Mouse (Mus musculus) hindbrain, embryonic 13.5 days (tissue): ENCODE measurements around the gene Calhm6. TPM values are rescaled to one million over a fixed set of nuclear protein-coding genes. Genes with fewer than 3 reads are reported as not detected.

ENCODE experiments used
- ATAC-seq: fragments of 200-750 bp; cut with Nextera tagmentation; 2 replicates; pipeline ENCODE4 v1.8.0; 2017; ENCODE audit warnings: moderate TSS enrichment; ENCODE audit not compliant: low FRiP score
- H3K27ac ChIP-seq: fragments of 300-500 bp; sonication (generic); 2 replicates; pipeline ENCODE4 v1.5.1; 2015; ENCODE audit warnings: inconsistent platforms, mild to moderate bottlenecking, moderate library complexity
- H3K27me3 ChIP-seq: fragments of 300-500 bp; sonication (generic); 2 replicates; pipeline ENCODE4 v1.6.1; 2015; ENCODE audit warnings: mild to moderate bottlenecking, inconsistent platforms
- H3K36me3 ChIP-seq: fragments of 300-500 bp; sonication (generic); 2 replicates; pipeline ENCODE4 v1.6.1; 2015; ENCODE audit warnings: mild to moderate bottlenecking, inconsistent platforms
- H3K4me1 ChIP-seq: fragments of 300-500 bp; sonication (generic); replicated peaks from 2 replicates; pipeline ENCODE4 v1.6.1; 2015; ENCODE audit warnings: inconsistent platforms
- H3K4me2 ChIP-seq: fragments of 300-500 bp; sonication (generic); 2 replicates; pipeline ENCODE4 v1.6.1; 2015; ENCODE audit warnings: inconsistent platforms, mild to moderate bottlenecking, moderate library complexity
- H3K4me3 ChIP-seq: fragments of 300-500 bp; sonication (generic); 2 replicates; pipeline ENCODE4 v1.5.1; 2015; ENCODE audit warnings: mild to moderate bottlenecking, inconsistent platforms
- H3K9ac ChIP-seq: fragments of 300-500 bp; sonication (generic); 2 replicates; pipeline ENCODE4 v1.6.1; 2015; ENCODE audit warnings: mild to moderate bottlenecking, inconsistent platforms
- H3K9me3 ChIP-seq: fragments of 300-500 bp; sonication (generic); 2 replicates; pipeline ENCODE4 v1.6.1; 2016; ENCODE audit warnings: inconsistent platforms
- WGBS: fragments of 180-500 bp; shearing (Covaris S2); methylation state at CpG from one replicate; pipeline ENCODE4 v1.1.7; 2015; 5-methylcytosine and 5-hydroxymethylcytosine counted together
- polyA plus RNA-seq: library from polyadenylated mRNA; unstranded; fragments of >200 nt; fragmentation: Nextera tagmentation; extraction: Ambion mirVana; gene quantifications from 2 replicates; pipeline ENCODE4 v1.2.1, GENCODE M21; 2015

Gene Calhm6
- 0.16 and 0.78 TPM in 2 replicates for polyA plus RNA-seq

DNA sequence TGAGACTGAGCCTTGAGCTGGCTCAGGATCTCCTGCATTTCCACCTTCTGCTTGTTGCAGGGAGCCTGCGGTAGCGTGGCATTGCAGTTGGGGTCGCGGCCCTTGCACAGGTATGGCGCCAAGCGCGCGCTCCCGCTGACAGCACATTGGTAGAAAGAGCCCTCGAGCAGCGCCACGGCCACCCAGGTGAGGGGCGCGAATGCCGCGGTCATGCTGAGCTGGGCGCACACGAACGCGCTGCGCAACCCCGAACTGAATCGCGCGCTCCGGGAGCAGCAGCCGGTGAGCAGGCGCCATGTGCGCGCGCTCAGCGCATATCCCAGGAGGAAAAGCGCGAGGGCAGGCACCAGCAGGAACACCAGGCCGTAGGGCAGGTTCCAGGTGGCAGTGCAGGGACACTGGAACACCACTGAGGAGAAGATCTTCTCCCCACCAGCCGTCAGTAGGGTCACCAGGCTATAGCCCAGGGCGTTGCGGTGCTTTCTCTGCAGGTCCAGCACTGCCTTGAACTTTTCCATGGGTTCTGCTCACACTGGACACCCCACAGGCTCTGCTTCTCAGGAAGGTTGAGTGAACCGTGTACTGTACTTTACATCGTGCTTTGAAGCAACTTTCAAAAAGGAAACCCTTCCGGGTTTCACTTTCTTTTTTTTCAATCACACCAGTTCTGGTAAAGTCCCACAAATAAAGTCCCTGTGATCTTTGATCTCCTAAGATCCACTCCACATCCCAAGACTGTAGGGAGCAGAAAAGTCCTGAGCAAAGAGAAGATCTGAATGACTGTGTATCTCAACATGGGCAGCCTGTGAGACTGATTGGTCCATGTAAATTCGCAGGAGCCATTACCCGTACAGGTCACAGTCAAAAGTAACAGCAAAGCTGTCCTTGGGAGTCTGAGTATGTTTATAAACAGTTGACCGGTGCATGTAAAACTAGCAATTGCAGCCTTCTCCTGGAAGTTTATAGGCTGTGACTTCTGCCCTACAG, at the start of gene Calhm6:
Gene Calhm6, minus strand, starts transcription at position 593 of the 987 bp plus-strand sequence.
- H3K4me1 ChIP-seq: peaks cover 8% of the 10 kb centered on the region; the same call in 1 of the 2 replicates
- peak; percentile 88 for ATAC-seq
- peak within 1 kb of the TSS; percentile 77 for H3K4me2 ChIP-seq
- H3K9ac ChIP-seq: peak within 1 kb of the TSS; percentile 77
- H3K27ac ChIP-seq: no peak within 1 kb of the TSS
- H3K36me3 ChIP-seq: no peaks in the 10 kb centered on the region
- 0 out of 2 replicates have a peak, but pooled peaks cover 2% of the 10 kb centered on the region for H3K27me3 ChIP-seq
- H3K4me3 ChIP-seq: peak within 1 kb of the TSS; percentile 56
- no peaks in the 10 kb centered on the region for H3K9me3 ChIP-seq
- 19% methylated on average over 44 of the region's 44 CpGs for WGBS

DNA sequence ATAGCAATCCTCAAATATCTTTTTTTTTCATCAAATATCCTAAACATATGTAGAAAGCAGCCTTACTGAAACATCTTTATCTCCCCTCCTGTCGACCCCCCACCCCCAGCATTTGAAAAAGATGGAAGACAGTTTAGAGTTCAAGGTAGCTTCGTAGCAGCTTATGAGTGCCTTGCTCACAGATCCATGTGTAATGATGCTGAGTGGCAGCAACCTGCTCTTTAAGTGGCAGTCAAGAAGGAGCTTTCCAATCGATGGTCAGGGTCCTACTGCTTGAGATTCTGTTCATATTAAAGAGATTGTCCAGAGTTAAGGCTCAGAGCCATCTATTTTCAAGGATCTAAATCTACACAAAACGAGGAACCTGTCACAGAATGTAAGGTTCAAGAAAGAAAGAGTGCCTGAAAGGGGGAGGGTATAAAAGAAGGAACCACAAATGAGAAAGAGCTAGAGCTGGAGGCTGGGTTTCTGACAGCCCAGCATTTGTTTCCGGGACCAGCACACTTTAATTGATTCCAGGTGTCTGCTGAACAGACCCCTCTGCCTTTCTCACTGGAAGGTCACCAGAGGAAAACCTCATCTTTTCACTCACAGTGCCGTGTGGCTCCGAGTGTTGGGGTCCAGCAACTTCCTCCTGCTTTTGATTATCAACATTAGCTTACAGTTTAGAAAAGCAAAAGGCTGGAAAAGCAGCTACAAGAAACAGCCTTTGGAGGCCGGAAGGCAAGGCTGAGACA, 48.3 kb upstream of the Calhm6 start:
- ATAC-seq: no peak
- H3K4me2 ChIP-seq: no peak overlapping the region
- no peaks in the 10 kb centered on the region for H3K27me3 ChIP-seq
- H3K9ac ChIP-seq: no peak overlapping the region
- no peak overlapping the region for H3K4me3 ChIP-seq
- no peaks in the 10 kb centered on the region for H3K36me3 ChIP-seq
- H3K9me3 ChIP-seq: no peaks in the 10 kb centered on the region
- whole genome bisulfite sequencing: 70% methylated on average over 8 of the region's 8 CpGs
- no peaks in the 10 kb centered on the region for H3K4me1 ChIP-seq
- H3K27ac ChIP-seq: no peak overlapping the region

DNA sequence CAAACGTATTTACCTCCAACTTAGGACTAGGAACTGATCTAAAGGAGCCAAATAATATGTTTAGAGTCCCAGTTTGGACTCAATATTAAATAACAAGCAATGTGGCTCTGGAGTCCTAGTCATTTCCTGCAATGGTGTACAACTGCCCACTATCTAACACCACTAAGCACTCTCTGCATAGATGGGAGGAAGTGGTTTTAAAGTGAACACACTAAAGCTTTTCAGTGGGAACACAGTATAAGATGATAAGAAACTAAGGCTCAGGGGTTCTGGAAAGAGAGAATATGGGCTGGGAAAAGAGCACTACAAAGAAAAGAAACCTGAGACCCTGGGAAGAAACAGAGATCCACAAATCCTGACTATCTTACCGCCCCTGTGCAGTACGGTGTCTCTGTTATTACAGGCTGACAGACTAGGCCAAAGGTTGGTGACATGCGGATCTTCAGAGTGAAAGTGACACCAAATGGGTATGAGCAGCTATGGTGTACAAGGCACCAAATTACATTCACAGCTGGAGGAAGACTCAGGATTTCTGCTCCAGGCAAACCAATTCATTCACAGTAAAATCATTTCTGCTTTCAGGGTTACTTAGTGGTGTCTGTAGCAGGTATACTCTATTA, 45.0 kb upstream of the Calhm6 start:
- WGBS: 79% methylated on average over 4 of the region's 4 CpGs
- no peak for ATAC-seq
- no peak overlapping the region for H3K9ac ChIP-seq
- H3K36me3 ChIP-seq: no peaks in the 10 kb centered on the region
- H3K27me3 ChIP-seq: no peaks in the 10 kb centered on the region
- H3K27ac ChIP-seq: no peak overlapping the region
- H3K4me1 ChIP-seq: no peaks in the 10 kb centered on the region
- H3K4me3 ChIP-seq: no peak overlapping the region
- no peak overlapping the region for H3K4me2 ChIP-seq
- no peaks in the 10 kb centered on the region for H3K9me3 ChIP-seq

DNA sequence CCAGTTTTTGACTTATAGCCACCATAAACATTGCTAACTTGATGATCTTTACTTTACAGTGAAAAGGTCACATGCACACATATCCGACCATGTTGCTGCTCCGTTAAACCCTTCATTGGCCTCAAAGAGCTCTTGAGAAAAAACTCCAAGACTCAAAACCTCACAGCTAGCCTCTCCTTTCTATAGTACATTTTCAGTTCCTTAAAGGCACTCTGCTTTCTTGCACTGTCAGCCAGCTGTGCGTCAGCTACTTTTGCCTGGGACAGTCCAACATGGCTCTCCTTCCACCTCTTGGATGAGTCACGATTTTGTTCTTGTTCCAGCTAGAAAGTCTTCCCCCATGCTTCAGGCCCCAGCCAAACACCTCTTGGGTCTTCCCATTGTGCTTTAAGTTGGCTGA, 43.9 kb upstream of the Calhm6 start:
- WGBS: 92% methylated on average over 4 of the region's 4 CpGs

DNA sequence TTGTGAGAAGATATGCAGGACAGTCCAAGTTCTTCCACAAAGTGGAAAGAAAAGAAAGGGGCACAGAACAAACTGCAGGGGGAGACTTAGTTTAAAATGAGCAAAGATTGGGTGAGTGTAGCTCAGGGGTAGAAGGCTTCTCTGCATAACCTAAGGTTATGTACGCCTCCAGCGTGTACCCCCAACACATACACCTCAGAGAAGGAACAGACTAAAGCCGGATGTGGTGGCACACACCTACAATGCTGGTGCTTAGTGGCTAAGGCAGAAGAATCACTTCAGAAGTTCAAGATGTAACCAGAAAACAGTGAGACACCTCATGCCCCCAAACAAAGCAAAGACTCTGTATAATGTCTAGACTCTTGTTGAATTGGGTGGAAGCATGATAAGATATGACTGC, 43.4 kb upstream of the Calhm6 start:
- 94% methylated on average over 3 of the region's 3 CpGs for WGBS
- H3K9me3 ChIP-seq: no peaks in the 10 kb centered on the region
- H3K9ac ChIP-seq: no peak overlapping the region
- ATAC-seq: no peak
- H3K4me2 ChIP-seq: no peak overlapping the region
- H3K4me3 ChIP-seq: no peak overlapping the region
- H3K4me1 ChIP-seq: no peaks in the 10 kb centered on the region
- no peaks in the 10 kb centered on the region for H3K36me3 ChIP-seq
- H3K27me3 ChIP-seq: no peaks in the 10 kb centered on the region
- H3K27ac ChIP-seq: no peak overlapping the region

More for the DNA sequence above, 43.9 kb upstream of the Calhm6 start:
- Histone ChIP-seq H3K27ac (no peak overlapping the region), H3K36me3 (no peaks in the 10 kb centered on the region), H3K4me3 (no peak overlapping the region), H3K9ac (no peak overlapping the region), H3K9me3 (no peaks in the 10 kb centered on the region), H3K4me1 (no peaks in the 10 kb centered on the region), H3K4me2 (no peak overlapping the region), H3K27me3 (no peaks in the 10 kb centered on the region)
- ATAC-seq: no peak

DNA sequence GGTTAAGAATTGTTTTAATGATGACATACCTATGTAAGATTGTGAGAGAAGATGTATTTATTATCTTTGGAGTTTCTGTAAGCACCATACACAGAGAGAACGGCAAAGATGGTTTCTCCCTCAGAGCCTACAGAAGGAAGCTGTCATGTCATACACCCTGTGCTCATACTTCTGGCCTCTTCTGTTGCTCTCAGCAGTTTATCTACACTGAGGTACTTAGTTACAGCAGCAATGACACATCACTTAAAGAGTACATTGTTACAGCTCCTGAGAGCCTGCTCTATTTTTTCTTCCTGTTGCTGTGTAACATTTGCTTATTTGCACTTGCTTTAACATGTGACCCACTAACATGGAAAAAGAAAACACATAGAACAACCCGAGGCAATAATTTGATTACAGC, 39.2 kb upstream of the Calhm6 start:
- ATAC-seq: no peak
- Histone ChIP-seq H3K4me2 (no peak overlapping the region), H3K4me3 (no peak overlapping the region), H3K4me1 (no peaks in the 10 kb centered on the region), H3K27me3 (no peaks in the 10 kb centered on the region), H3K27ac (no peak overlapping the region), H3K9me3 (no peaks in the 10 kb centered on the region), H3K36me3 (no peaks in the 10 kb centered on the region), H3K9ac (no peak overlapping the region)
- WGBS: 89% methylated on average over 2 of the region's 2 CpGs

DNA sequence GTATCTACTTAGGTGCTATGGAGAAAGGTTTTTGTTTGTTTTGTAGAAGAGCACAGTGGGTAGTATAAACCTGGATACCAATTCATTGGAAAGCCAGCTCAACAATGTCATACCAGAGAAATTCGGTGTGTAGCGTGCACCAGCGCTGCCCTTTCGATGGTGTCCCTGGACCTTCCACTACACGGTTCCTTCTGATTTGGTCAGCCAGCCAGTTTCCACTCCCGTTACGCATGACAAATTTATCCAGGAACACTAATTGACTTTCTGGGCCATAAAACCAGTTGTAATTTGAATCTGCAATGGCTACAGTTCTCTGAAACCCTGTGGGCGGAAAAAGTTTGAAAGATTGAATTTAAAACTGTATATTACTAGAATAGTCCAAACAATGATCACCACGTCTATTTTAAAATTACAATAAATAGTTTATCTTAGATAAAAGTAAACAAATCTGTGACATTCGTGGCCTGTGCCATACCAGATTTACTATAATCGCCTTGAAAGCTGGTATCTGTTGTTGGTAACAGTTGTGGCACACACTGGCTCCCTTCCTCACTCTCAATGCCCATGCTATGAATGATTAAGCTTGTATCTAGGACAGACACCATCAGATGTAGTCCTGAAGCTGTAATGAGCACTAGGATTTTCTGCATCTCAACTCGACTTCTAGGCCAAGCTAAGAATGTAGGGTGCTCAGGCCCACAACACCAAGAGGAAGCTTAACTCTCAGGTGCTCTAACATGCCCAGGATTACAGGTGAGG, 28.2 kb upstream of the Calhm6 start:
- no peaks in the 10 kb centered on the region for H3K9me3 ChIP-seq
- no peak overlapping the region for H3K9ac ChIP-seq
- H3K4me2 ChIP-seq: no peak overlapping the region
- no peaks in the 10 kb centered on the region for H3K4me1 ChIP-seq
- H3K36me3 ChIP-seq: peaks cover 7% of the 10 kb centered on the region
- no peaks in the 10 kb centered on the region for H3K27me3 ChIP-seq
- H3K27ac ChIP-seq: no peak overlapping the region
- 87% methylated on average over 12 of the region's 12 CpGs for WGBS
- no peak overlapping the region for H3K4me3 ChIP-seq
- ATAC-seq: no peak

DNA sequence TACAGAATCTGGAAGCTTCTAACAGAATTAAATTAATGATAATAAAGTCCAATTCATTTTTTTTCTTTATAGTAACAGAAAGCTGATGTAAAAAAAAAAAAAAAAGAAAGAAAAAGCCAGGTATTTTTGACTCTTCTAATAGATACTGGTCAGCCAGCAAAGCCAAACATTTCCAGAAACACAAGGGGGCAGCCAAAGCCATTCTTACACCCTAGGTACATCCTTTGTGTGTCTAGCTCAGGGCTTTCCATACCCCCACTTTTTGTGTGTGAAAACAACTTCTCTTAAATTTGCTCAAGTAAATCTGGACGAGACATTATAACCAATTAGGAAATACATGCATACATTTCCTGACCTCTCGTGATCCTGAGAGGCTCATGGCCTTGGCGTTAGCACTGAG, 24.0 kb upstream of the Calhm6 start:
- H3K9ac ChIP-seq: no peak overlapping the region
- no peaks in the 10 kb centered on the region for H3K4me1 ChIP-seq
- no peak overlapping the region for H3K27ac ChIP-seq
- H3K9me3 ChIP-seq: no peaks in the 10 kb centered on the region
- WGBS: 86% methylated on average over 3 of the region's 3 CpGs
- no peak overlapping the region for H3K4me3 ChIP-seq
- no peak for ATAC-seq
- H3K36me3 ChIP-seq: peaks cover 7% of the 10 kb centered on the region
- no peak overlapping the region for H3K4me2 ChIP-seq
- H3K27me3 ChIP-seq: no peaks in the 10 kb centered on the region

DNA sequence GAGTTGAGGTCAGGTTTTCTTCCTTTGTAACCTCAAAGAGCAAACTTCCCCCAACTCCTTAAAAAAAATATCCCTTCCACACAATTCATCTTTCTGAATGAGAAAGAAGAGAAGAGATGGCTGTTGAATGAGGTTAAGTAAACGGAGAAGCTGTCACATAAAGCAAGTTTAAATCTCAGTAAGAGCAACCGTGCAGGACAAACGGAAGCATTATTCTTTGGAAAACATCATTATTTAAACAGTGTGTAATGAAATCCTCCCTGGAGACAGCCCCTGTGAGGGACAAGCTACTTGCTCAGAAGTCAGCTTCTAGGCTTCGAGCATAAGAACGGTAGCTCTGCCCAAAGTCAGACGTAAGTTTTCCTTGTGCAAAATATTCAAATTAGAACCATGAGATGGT, 22.7 kb upstream of the Calhm6 start:
- no peaks in the 10 kb centered on the region for H3K9me3 ChIP-seq
- no peak for ATAC-seq
- WGBS: 55% methylated on average over 6 of the region's 6 CpGs
- no peaks in the 10 kb centered on the region for H3K27me3 ChIP-seq
- H3K9ac ChIP-seq: no peak overlapping the region
- H3K27ac ChIP-seq: no peak overlapping the region
- H3K4me1 ChIP-seq: no peaks in the 10 kb centered on the region
- no peak overlapping the region for H3K4me2 ChIP-seq
- peaks cover 7% of the 10 kb centered on the region for H3K36me3 ChIP-seq
- H3K4me3 ChIP-seq: no peak overlapping the region

DNA sequence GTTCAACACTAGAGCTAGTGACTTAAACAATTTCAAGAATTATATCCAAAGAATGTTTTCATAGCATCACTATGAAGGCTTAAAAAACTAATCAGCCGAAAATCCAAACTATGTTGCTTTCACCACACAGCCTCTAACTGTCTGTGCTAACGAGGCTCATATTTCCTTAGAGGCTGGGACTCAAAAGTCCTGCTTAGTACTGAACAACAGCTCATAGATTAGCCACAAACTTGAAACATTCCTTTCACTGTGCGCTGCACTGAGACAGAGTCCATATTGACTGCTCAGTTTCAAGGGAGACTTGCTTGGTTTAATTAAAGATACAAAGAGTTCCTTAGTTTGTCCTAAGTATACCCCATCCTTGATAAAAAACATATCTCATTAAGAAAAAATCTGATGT, 22.0 kb upstream of the Calhm6 start:
- WGBS: 81% methylated on average over 3 of the region's 3 CpGs

DNA sequence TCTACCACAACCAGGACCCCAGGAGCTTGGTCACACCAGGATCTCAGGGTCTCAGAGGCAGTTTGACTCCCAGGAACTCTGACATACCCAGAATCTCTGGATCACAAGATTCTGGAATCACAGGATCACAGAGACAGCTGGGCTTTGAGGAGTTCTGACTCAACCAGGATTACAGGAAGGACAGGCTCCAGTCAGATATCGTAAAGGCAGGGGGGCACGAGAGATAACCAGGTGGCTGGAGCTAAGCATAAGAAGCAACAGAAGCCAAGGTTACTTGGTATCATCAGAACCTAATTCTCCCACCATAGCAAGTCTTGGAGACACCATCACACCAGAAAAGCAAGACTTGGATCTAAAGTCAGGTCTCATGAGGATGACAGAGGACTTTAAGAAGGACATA, 13.9 kb upstream of the Calhm6 start:
- H3K27me3 ChIP-seq: no peaks in the 10 kb centered on the region
- no peaks in the 10 kb centered on the region for H3K36me3 ChIP-seq
- WGBS: 93% methylated on average over 2 of the region's 2 CpGs
- H3K9me3 ChIP-seq: no peaks in the 10 kb centered on the region
- H3K9ac ChIP-seq: no peak overlapping the region
- no peak overlapping the region for H3K27ac ChIP-seq
- no peaks in the 10 kb centered on the region for H3K4me1 ChIP-seq
- H3K4me2 ChIP-seq: no peak overlapping the region
- no peak overlapping the region for H3K4me3 ChIP-seq
- ATAC-seq: no peak

More for the DNA sequence above, 22.0 kb upstream of the Calhm6 start:
- no peak overlapping the region for H3K4me2 ChIP-seq
- H3K9me3 ChIP-seq: no peaks in the 10 kb centered on the region
- no peak overlapping the region for H3K4me3 ChIP-seq
- H3K9ac ChIP-seq: no peak overlapping the region
- H3K27ac ChIP-seq: no peak overlapping the region
- ATAC-seq: no peak
- H3K27me3 ChIP-seq: no peaks in the 10 kb centered on the region
- peaks cover 7% of the 10 kb centered on the region for H3K36me3 ChIP-seq
- no peaks in the 10 kb centered on the region for H3K4me1 ChIP-seq

DNA sequence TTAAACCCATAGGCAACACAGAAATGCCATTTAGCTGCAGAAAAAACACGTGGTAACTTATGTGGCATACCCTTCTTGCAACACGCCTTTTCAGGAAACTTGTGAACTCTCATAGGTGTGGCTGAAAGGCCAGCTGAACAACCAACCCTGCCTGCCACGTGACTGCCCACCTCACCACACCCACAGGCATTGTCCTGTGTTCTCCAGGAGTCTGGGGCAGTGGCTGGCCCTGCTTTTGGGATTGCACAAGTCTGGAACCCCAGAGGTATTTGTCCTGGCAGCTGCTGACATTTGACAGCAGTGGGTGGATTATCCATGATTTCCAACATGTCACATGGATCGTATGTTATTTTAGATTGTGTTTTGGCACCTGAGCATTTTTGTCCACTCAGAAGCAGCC, 12.0 kb upstream of the Calhm6 start:
- no peak for ATAC-seq
- WGBS: 80% methylated on average over 4 of the region's 4 CpGs
- no peak overlapping the region for H3K9ac ChIP-seq
- H3K27me3 ChIP-seq: no peaks in the 10 kb centered on the region
- H3K27ac ChIP-seq: no peak overlapping the region
- H3K4me3 ChIP-seq: no peak overlapping the region
- no peaks in the 10 kb centered on the region for H3K9me3 ChIP-seq
- H3K4me1 ChIP-seq: no peaks in the 10 kb centered on the region
- H3K36me3 ChIP-seq: no peaks in the 10 kb centered on the region
- H3K4me2 ChIP-seq: no peak overlapping the region
